Mouse (Mus musculus) Muller cell, postnatal 12 days (primary cell): ENCODE measurements around the gene Sars.

Source experiments
- DNase-seq: peaks from one replicate; pipeline ENCODE4 v3.0.0-alpha.2; 2015; ENCODE audit errors: inconsistent ontology term

The Sars gene

GRCm38 (mm10) chr3:108444698-108445365 is at the start of gene Sars:
Sars (minus strand) TSS chr3:108445209.
- peak; percentile 95 for DNase-seq

- DNase-seq, result no peak
Observed at GRCm38 (mm10) chr3:108489968-108490367, 45.0 kb upstream of the Sars start.

DNA sequence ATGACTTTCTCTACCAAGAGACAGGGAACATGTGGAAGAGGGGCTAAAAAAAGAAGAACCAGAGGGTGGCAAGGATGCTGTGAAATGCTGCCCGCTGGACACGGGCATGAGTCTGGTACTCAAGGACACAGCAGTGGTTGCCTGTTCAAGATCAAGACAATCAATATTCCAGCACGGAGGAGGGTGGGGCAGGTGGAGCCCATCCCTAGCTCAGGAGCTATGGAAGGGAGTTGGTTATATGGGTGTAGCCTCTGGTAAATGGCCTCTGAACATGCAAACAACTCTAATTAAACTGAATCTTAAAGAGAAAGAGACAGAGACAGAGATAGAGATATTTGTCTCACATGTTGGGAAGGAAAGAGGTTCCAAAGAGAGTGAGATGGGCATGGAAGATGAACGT is 39.7 kb upstream of the Sars start:
- DNase-seq, result no peak

DNA sequence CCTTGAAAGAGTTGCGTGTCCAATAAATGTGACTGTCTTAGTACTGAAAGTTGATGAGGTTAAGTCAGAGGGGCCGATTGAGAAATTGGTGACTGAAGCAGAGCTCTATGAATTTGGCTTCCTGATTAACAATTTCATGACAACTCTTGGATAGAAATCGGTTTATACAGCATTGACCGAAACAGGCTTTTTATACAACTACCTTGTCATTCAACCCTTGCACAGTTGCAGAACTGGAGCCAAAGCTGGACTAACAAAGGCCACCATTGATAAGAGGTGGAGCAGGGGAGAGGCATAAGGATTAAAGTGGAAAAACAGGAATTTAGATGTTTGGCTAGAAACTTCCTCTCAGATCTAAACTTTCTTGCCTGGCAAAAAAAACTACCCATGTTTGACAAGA is 33.8 kb upstream of the Sars start:
- no peak for DNase-seq

GRCm38 (mm10) chr3:108476761-108477619 is 32.0 kb upstream of the Sars start:
- no peak for DNase-seq

DNA sequence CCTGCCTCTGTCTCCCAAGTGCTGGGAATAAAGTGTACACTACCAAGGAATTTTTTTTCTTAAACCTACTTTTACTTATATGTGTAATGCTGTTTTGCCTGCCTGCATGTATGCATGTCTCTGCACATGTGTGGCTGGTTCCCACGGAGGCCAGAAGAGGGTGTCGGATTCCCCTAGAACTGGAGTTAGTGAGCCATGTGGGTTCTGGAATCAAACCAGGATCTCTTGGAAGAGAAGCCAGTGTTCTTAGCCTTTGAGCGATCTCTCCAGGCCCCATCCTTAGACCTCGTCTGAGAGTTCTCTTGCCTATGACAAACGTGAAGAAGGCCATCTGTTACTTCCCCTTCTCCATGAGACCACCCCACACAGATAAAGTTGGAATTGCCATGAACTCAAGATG is 30.5 kb upstream of the Sars start:
- DNase-seq, result no peak

DNA sequence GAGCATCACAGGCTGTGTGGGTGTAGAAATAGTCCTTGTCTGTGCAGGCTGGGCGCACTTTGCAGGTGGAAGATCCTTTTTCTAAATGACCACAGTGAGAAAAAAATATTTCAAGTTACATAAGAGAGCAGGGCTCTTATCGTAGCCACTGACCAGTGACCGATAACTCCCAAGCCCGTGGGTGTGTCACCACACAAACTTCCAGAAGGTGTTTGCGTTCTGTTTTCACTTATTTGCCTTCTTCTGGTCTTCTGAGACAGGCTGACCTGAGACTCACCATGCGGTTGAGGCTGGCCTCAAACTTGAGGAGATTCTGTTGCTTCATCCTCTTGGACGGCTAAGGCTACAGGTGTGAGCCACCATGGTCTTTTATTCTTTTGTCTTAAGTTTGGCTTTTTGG is 30.0 kb upstream of the Sars start:
- DNase-seq, result no peak

DNA sequence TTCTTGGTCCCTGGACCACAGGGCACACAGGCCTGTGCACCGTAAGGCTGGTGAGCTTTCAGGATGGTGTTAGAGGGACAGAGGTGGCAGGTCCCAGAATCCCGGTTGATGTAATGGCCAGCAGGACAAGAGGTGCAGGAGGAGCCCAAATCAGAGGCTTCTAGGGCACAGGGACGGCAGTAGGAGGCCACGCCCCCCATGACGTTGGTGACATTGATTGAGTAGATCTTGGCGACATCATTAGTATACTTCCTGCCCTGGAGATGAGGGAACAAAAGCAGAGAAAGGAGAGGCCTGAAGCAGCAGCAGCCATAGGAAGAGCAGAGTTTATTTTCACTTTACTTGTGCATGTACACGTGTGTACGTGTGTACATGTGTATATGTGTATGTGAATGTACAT is 22.8 kb upstream of the Sars start:
- DNase-seq, result no peak

GRCm38 (mm10) chr3:108466425-108466824 is 21.4 kb upstream of the Sars start:
- peak; percentile 20 for DNase-seq

GRCm38 (mm10) chr3:108458866-108459265 is 13.9 kb upstream of the Sars start:
- DNase-seq, result no peak

DNA sequence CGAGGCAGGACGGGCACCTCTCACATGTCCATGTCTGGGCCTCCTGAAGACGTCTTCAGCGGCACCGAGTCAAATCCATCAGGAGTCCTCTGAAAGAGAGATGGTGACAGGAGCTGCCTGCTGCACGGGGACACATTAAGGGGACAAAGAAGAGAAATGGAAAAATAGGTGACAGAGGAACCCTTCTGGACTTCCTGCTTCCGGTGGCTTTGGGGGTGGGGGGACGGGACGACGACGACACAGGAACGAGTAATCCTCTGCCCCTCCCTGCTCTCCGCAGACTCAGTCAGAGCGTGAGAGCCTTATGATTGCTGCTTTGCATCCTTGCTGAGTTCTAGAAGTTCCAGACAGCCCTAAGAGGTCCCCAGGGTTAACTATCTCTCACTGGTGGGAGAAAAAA is 13.4 kb upstream of the Sars start:
- DNase-seq, result no peak

- DNase-seq, result no peak
Observed at GRCm38 (mm10) chr3:108454172-108454571, 9.2 kb upstream of the Sars start.

- DNase-seq, result no peak
Observed at GRCm38 (mm10) chr3:108451969-108452368, 7.0 kb upstream of the Sars start.

DNA sequence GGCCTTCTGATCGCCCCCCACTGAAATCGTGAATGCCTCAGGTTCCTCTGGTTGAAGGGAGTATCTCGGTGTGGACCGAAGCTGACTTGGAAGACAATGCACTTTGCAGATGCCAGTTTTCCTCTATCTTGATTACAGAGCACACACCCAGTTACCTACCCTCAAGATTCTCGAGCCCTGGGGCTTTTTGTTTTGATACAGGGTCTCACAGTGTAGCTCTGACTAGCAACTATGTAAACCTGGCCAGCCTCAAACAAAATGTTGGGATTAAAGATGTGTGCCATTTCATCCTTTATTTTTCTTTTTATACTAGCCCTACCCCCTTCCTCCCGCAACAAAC is 327 bp upstream of the Sars start:
- DNase-seq, result no peak

DNA sequence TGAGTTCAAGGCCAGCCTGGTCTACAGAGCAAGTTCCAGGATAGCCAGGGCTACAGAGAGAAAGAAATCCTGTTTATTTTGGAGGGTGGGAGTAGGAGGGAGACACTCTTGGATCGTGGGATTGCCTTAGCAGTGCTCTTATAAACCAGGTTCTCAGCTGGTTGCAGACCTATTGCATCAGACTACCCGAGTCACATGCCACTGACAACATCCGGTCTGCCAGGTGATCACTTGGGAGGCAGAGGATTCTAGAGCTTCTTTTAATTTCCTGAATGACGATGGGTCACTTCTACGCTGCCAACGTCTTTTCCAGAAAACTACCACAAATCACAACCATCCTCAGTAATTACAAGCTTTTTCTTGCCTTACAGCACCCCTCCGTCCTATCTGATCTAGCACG is 980 bp downstream of the Sars start:
- DNase-seq, result peak; percentile 46

DNA sequence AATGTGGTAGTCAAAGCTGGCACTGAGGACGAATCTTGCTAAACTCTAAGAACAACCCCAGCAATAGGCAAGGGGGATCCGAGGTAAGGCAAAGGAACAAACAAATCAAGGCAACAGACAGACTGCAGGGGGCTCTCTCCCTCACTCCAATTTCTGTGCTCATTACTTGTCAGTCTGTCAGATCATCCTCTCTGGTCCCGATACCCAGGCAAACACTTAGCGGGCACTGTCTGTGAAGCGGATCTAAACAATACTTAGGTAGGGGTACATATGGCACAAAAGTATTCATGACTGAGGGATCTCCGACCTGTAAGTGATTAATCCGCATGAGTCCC is 8.7 kb downstream of the Sars start:
- DNase-seq, result no peak

DNA sequence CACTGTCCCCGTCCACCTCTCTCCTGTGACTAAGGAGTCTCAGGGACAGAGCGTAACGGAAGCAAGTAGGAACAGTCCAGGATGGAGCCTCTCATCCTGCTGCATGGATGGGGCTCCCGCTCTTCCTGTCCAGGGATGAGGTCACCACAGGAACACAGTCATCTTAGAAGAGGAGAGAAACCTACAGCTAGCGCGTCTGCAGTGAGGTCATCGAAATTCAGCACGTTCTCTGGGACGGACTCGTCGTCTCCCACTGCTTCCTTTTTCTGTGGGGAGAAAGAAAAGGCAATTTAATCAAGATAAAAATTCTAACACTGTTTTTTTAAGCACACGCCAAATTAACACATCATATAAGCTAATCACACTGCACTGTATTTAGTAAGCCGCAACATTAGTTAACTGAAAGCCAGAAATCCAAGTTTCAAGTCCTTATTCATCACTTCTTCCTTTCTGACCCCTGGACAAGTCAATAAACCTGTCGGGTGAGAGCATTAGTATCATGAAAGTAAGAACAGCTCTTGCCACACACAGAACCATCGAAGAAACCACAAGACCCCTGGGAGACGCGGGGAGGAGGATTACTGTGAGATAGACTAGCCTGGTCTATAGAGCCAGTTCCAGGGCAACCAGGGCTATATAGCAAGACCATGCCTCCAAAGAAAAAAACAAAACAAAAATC is 9.2 kb downstream of the Sars start:
- no peak for DNase-seq

GRCm38 (mm10) chr3:108433881-108434495 is 11.0 kb downstream of the Sars start:
- no peak for DNase-seq

DNA sequence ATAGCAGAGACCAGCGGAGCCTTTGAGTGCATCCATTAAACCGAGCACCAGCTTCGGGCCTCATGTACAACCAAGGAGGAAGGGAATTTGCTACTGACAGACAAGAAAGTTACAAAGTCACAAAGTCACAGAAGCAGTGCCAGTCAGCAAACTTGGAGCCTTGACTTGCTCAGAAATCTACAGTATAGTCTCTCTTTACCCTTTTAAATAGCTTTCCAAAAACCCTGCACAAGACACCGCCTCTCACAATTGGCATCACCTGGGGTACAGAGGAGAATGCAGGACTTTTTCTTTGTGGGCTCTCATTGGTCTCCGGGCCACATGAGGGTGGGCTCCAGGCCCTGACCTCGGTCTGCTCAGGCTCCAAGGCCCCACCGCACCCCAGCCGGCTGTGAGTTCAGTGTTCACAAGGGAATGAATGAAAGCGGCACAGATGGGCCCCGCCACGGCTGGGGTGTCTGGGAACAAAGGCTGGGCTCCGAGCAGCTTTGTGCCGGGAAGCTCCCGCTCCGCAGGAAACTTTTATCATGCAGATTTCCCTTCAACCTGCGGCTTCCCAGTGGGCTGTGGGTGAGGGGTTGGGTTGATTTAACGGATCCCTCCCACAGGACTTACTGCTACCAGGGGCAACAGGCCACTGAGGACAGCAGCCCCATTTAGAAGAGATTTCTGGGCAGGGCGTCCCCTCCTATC is 11.7 kb downstream of the Sars start:
- DNase-seq, result peak; percentile 92

GRCm38 (mm10) chr3:108432542-108433187 is 12.3 kb downstream of the Sars start:
- peak; percentile 96 for DNase-seq

- no peak for DNase-seq
Observed at GRCm38 (mm10) chr3:108425624-108426018, 19.4 kb downstream of the Sars start.
